ENCODE assay signal across 8 mouse cellular contexts in genomic region chr5:151110461-151110908, GRCm38 (mm10).
DNase-seq lines count a peak whose midpoint lies in the region; ATAC-seq and TF ChIP-seq lines count a peak whose summit lies in the region.

No protein-coding gene starts in this region.

- H3K9ac ChIP-seq in forebrain, postnatal 0 days, result no peak overlapping the region
- no peak overlapping the region for H3K9ac ChIP-seq in forebrain, embryonic 12.5 days

- H3K27me3 ChIP-seq in forebrain, postnatal 0 days (ENCODE audit: insufficient read depth, low read length), result no peaks in the 10 kb centered on the region
- H3K27me3 ChIP-seq in forebrain, embryonic 12.5 days, result no peaks in the 10 kb centered on the region
- no peaks in the 10 kb centered on the region for H3K27me3 ChIP-seq in myocyte (ENCODE audit: control insufficient read depth, insufficient read depth, insufficient read length)

- ATAC-seq in forebrain, postnatal 0 days, result no peak; the same call in 1 of the 2 replicates
- no peak for ATAC-seq in forebrain, embryonic 12.5 days (ENCODE audit: low FRiP score)

- WGBS in forebrain, postnatal 0 days, result 18% methylated on average over 6 of the region's 6 CpGs
- 35% methylated on average over 6 of the region's 6 CpGs for WGBS in forebrain, embryonic 12.5 days

- DNase-seq in forebrain, postnatal 0 days, result peak; percentile 40
- DNase-seq in layer of hippocampus, adult 8-10 months (ENCODE audit: low spot score in 2 of 2), result peak; percentile 64 to 67
- no peak for DNase-seq in embryo, embryonic 10.5 days (ENCODE audit: low spot score)
- DNase-seq in cerebellum, postnatal 36 days, result no peak
- DNase-seq in kidney, adult 9 months, result no peak

- no peak for TF ChIP-seq POLR2A in embryonic fibroblast, embryonic 13.5 days (IDR thresholded peaks at IDR 0.05; ENCODE audit: low read depth, low read length)
- TF ChIP-seq POLR2A in myocyte (IDR thresholded peaks at IDR 0.05; ENCODE audit: insufficient read length, low read depth), result no peak

- H3K9me3 ChIP-seq in forebrain, postnatal 0 days (ENCODE audit: low read length), result no peaks in the 10 kb centered on the region
- no peaks in the 10 kb centered on the region for H3K9me3 ChIP-seq in forebrain, embryonic 12.5 days

- no peaks in the 10 kb centered on the region for H3K4me1 ChIP-seq in forebrain, postnatal 0 days (ENCODE audit: insufficient read depth)
- H3K4me1 ChIP-seq in forebrain, embryonic 12.5 days, result no peaks in the 10 kb centered on the region
- peaks cover 34% of the 10 kb centered on the region for H3K4me1 ChIP-seq in embryonic fibroblast, embryonic 13.5 days (ENCODE audit: control insufficient read depth, insufficient read depth, low read length)

- TF ChIP-seq CTCF in forebrain, postnatal 0 days (IDR thresholded peaks at IDR 0.05; ENCODE audit: low read depth), result no peak
- TF ChIP-seq CTCF in embryonic fibroblast, embryonic 13.5 days (IDR thresholded peaks at IDR 0.05; ENCODE audit: borderline replicate concordance, insufficient read depth, low read length), result no peak

- no peak overlapping the region for H3K4me3 ChIP-seq in forebrain, postnatal 0 days (ENCODE audit: low read depth, low read length)
- H3K4me3 ChIP-seq in forebrain, embryonic 12.5 days (replicated peaks), result no peak overlapping the region
- H3K4me3 ChIP-seq in embryonic fibroblast, embryonic 13.5 days (ENCODE audit: insufficient read depth, low read length), result no peak overlapping the region
- H3K4me3 ChIP-seq in myocyte, result no peak overlapping the region

- H3K4me2 ChIP-seq in forebrain, postnatal 0 days (ENCODE audit: low read depth), result no peak overlapping the region
- H3K4me2 ChIP-seq in forebrain, embryonic 12.5 days, result no peak overlapping the region
- H3K4me2 ChIP-seq in myocyte (ENCODE audit: low read depth), result peak overlapping the region; percentile 92

- H3K79me2 ChIP-seq in myocyte (ENCODE audit: control insufficient read depth, insufficient read depth), result peaks cover 90% of the 10 kb centered on the region

- no peak overlapping the region for H3ac ChIP-seq in myocyte (ENCODE audit: control insufficient read depth, insufficient read length)

- H3K27ac ChIP-seq in forebrain, postnatal 0 days (ENCODE audit: low read depth, low read length), result 0 out of 2 replicates have a peak overlapping the region, but pooled peaks have one; percentile 10
- H3K27ac ChIP-seq in forebrain, embryonic 12.5 days, result no peak overlapping the region
- H3K27ac ChIP-seq in embryonic fibroblast, embryonic 13.5 days (ENCODE audit: insufficient read depth, low read length), result peak overlapping the region; percentile 44

- H3K36me3 ChIP-seq in forebrain, postnatal 0 days (ENCODE audit: insufficient read depth), result no peaks in the 10 kb centered on the region
- H3K36me3 ChIP-seq in forebrain, embryonic 12.5 days (replicated peaks), result no peaks in the 10 kb centered on the region
- H3K36me3 ChIP-seq in myocyte (ENCODE audit: control insufficient read depth, insufficient read depth), result no peaks in the 10 kb centered on the region

TF ChIP-seq in myocyte, 11 proteins besides CTCF, POLR2A, EP300 and RAD21:
- TF ChIP-seq MYOG (IDR thresholded peaks at IDR 0.05; ENCODE audit: control insufficient read depth in 1 of 3, insufficient read depth in 1 of 3, insufficient read length in 2 of 3, low read depth in 2 of 3), result no peak
- peak; percentile 49; the same call in 1 of the 2 replicates for TF ChIP-seq CEBPB (IDR thresholded peaks at IDR 0.05; ENCODE audit: insufficient read depth, poor library complexity, severe bottlenecking)

Comparison
In these comparisons a context has a peak if more than half of its experiments do, and no peak if none do; other contexts are left out.
1. DNase-seq: peak in forebrain, postnatal 0 days (single experiment) and layer of hippocampus, adult 8-10 months (2 of 2); none in embryo, embryonic 10.5 days (single experiment), cerebellum, postnatal 36 days (0 of 2) and kidney, adult 9 months (single experiment).